Mouse (Mus musculus): Measurements from ENCODE around the gene Gm973.

DNA sequence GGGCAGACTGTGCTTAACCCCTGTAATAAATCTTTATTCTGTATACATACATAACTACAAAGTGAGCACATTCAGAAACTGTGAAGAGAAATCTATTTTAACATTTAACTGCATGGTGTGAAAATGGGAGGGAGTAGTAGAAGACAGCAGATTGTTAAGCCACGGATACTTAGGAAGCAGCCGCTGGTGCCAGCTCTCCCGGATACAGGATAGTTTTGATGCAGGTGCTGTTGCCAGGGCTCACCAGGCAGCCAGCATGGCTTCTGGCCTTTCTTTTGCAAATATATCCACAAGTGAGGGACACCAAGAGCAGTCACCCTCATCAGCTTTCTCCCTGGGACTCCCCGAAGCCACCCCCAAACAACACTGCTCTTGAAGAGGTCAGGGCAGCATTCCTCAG is 46.9 kb upstream of the Gm973 start:
- TF ChIP-seq CTCF (IDR thresholded peaks at IDR 0.05): no peak
- TF ChIP-seq EP300 (IDR thresholded peaks at IDR 0.05): no peak
